Mouse (Mus musculus): ENCODE measurements around the gene Atp6v1a.

Atp6v1a gene

GRCm38 (mm10) chr16:44060604-44061286 lies 78.8 kb downstream of the Atp6v1a start:
- no peak for DNase-seq

DNA sequence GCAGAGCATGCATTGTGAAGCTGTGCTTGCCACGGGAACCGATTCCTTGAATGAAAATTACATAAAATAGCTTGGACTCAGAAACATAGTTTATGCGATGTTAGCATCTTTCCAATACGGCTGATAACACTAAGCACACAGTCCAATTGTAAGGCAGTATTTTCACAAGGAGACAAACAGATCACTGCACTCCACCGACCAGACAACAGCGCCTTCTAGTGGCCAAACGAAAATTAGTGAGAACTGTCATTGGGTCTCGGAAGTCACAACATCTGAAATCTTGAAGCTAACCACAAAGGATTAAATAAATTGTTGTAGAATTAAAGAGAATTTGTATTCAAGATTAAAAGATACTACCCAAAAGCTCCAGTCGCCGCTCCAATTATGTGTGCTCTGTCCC lies 80.8 kb downstream of the Atp6v1a start:
- DNase-seq = peak; percentile 61 to 84

DNA sequence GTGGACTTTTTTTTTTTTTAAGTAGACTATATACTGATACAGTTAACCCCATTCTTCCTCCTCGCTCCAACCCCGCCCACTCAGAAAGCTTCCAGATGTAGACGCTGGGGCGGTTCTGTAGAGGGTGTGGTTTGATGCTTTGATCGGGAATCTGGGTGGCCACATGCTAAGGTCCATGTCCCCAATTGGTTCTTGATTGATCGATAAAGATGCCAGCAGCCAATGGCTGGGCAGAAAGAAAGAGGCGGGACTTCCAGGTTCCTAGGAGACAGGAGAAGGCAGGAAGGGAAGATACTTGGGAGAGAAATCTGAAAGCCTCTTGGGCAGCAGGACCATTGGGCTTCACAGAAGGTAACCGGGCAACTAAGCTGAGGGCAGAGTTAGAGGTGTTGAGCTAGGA lies 83.7 kb downstream of the Atp6v1a start:
- no peak for DNase-seq

- DNase-seq = no peak
These were observed 86.2 kb downstream of the Atp6v1a start for GRCm38 (mm10) chr16:44053265-44053664.

DNA sequence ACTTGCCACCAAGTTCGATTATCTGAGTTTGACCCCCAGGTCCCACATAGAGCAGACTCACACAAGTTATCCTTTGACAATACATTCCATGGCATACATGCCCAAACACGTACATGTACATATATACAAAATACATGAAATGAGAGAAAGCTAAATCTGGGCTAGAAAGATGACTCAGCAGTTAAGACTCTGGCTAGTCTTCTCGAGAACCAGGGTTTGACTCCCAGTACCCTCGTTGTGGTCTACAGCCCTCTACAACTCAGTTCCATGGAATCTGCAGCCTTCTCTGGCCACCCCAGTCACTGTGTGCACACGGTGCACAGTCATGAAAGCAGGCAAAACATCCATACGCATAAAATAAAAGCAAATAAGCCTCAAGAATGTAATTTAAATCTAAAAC lies 87.1 kb downstream of the Atp6v1a start:
- no peak for DNase-seq

GRCm38 (mm10) chr16:44050139-44050538 lies 89.4 kb downstream of the Atp6v1a start:
- DNase-seq = no peak

GRCm38 (mm10) chr16:44039112-44039511 lies 100.4 kb downstream of the Atp6v1a start:
- peak in 1 of 2 experiments; percentile 15 for DNase-seq
